Mouse (Mus musculus) CD4-positive, CD25-positive, alpha-beta regulatory T cell, adult 4 months (primary cell): ENCODE measurements around the gene Rps2. TPM values are rescaled to one million over a fixed set of nuclear protein-coding genes. Genes with fewer than 3 reads are reported as not detected.
A peak's percentile ranks its signal among the peaks of the same experiment; 100 is the strongest.
"Not testable (repeated sequence)": the region's sequence is repeated elsewhere in the genome, so short reads cannot be mapped to it uniquely, and the experiment has no call there.

ENCODE experiments used
- ATAC-seq: one replicate; pipeline ENCODE4 v1.8.0; 2017
- polyA plus RNA-seq, 2 experiments: library from polyadenylated mRNA; unstranded; fragments of 100-300 nt; shearing (Covaris generic); gene quantifications; one replicate each; pipeline ENCODE4 v1.2.1; 2017

The Rps2 gene
- polyA plus RNA-seq, 2 experiments from 2014 or later, result 608 to 780 TPM

DNA sequence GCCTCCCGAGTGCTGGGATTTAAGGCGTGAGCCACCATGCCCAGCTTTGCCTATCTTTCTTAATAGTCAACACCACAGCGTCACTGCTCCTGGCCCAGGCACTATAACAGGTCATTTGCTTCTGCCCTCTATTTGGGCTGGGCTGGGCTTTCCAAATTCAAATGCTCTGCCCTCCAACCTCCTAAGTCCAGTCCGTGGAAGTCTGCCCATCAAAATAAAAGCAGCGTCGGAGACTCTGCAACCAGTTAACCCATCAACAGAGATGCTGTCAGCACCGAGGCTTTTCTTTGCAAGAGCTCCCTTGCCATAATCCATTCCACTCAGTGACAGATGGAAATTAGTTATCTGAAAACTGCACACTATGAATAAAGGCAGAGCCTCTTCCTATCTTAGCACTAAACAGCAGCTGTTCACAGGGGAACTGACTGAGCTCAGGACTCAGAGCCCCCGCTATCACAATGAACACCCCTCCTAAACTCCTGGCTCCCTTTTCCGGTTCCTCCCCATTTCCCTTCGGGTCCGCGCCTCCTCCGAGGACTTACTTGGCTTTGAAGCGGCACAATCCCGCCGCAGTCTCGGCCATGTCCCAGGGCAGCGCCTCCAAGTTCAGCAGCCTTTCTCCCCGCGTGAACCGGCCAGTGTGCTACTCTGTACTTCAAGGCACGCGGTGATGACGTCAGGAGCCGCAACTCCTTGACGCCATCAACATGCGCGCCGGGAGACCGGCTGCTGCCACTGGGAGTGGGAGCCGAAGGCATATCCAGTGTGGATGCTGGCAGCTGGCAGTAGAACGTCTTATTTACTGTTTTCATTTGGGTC, 10.7 kb upstream of the Rps2 start, which contains the start of gene Tbl3:
TSS of gene Tbl3 (minus strand) at position 679 of the 819 bp plus-strand sequence.
- ATAC-seq, result peak; percentile 79

DNA sequence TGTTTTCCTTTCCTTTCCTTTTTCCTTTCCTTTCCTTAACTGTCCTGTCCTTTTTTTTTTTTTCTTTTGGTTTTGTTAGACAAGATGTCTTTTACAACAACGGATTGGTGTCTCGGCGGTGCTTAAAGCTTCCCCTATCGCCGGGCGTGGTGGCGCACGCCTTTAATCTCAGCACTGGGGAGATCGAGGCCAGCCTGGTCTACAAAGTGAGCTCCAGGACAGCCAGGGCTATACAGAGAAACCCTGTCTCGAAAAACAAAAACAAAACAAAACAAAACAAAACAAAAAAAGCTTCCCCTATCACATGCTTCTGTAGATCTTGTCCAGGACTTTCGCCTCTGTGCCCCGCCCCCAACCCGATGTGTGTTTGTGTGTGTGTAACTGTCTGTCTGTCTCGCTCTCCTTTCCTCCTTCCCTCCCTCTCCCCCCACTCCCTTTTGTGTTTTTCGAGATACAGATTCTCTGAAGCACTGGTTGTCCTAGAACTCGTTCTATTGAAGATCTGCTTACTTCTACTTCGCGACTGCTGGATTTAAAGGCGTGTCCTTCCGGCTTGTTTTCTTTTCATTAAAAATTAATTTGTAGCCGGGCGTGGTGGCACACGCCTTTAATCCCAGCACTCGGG, 10.0 kb upstream of the Rps2 start:
- peak; percentile 23 for ATAC-seq

DNA sequence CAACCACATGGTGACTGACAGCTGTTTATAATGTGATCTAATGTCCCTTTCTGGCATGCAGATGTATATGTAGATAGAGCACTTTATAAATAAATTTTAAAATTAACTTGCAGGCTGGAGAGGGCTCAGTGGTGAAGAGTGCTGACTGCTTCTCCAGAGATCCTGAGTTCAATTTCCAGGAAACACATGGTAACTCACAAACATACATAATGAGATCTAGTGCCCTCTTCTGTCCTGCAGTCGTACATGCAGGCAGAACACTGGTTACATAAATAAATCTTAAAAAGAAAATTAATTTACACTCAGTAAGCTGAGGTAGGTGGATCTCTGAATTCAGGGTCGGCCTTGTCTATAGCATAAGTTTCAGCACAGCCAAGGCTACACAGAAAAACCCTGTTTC, 9.3 kb upstream of the Rps2 start:
- peak; percentile 74 for ATAC-seq

DNA sequence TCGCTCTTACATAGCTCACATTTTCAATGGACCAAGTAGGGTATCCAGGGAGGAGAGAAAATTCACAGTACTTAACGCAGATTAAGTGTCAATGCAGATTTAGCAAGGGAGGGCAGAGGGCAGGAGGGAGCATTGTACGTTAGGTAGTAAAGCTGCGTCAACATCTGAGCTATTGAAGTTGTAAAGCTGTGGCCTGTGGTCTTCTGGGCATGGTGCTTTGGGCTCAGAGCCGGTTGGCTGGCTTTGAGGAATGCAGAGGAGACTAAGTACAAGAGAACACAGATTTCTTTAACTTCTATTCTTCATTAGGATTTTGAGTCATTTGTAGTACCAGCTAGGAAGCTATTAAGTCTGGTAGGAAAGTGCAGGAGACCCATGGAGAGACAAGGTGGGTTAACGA, 2.4 kb upstream of the Rps2 start:
- ATAC-seq, result no peak

DNA sequence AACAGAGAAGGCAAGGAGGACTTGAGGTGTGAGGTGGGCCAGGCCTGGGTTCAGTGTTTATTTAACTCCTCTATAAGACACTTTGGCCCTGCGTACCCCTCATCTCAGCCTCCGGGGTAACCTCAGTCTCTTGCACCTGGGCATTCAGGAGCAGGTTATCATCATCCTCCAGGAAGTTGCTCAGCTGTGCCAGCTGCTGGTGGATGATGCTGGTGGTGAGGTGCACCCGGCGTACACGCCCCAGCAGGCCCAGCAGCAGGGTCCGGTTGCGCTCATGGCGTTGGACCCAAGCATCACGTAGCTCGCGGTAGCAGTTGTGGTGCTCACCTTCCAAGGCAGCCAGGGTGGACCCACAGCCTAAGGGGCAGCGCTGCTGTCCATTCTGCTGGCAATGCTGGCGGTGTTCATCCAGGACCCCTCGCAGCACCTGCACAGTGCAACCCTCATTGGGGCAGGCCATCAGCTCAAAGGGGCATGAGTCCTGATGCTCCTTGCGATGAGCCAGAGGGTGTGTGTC, 1.7 kb upstream of the Rps2 start:
- ATAC-seq, result no peak

DNA sequence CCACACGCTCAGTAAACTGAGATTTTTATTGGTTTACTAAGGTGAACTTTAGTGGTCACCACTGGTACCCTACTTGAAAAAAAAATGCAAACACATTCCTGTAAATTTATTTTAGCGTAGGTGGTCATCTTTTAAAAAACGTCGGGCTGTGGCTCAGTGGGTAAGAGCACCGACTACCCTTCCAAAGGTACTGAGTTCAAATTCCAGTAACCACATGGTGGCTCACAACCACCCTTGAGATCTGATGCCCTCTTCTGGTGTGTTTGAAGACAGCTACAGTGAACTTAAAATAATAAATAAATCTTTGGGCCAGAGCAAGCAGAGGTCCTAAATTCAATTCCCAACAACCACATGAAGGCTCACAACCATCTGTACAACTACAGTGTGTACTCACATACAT, 1.0 kb downstream of the Rps2 start:
- ATAC-seq, result not testable (repeated sequence)

DNA sequence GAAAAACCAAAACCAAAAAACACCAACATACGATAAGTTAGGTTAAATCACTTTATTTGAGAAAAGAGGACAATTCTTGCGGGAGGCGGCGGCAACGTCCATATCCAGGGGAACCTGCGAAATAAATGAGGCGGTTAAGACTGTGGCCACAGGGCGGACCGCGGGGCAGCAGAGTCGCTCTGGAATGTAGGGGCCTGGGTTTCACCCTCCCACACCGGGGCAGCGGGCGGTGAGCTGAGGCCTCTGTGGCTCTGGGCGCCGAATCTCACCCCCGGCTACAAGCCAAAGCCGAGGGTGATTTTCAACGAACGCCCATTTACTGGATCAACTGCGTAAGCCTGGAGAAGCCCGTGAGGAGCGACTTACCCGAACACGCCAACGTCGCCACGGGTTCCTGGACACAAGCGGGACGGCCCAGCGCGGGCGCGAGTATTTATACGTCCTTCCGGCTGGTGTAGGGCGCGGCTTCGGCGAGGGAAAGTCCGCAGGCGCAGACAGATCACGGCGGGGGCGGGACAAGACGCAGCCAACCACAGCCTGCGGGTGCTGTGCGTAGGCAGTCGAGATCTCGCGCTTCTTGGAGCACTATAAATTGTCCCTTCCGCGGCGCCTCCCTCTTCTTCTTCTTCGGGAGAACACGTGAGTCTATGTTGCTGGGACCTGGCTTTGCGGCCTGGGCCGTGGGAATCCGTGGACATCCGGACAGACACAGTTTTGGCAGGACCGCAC, 1.7 kb downstream of the Rps2 start:
- ATAC-seq, result peak; percentile 90

DNA sequence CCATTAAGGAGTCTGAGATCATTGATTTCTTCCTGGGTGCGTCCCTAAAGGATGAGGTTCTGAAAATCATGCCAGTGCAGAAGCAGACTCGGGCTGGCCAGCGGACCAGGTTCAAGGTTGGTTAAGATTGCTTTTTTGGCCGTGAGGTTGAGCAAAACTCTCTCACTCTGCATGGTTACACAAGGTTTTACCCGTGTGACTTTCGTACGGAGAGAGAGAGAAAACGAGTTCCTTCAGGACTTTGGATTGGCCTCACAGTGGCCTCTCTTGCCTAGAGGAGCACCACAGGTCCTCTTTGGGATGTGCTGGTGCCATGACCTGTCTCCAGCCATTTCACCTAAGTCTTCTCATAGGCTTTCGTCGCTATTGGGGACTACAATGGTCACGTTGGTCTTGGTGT, 2.7 kb downstream of the Rps2 start:
- not testable (repeated sequence) for ATAC-seq

DNA sequence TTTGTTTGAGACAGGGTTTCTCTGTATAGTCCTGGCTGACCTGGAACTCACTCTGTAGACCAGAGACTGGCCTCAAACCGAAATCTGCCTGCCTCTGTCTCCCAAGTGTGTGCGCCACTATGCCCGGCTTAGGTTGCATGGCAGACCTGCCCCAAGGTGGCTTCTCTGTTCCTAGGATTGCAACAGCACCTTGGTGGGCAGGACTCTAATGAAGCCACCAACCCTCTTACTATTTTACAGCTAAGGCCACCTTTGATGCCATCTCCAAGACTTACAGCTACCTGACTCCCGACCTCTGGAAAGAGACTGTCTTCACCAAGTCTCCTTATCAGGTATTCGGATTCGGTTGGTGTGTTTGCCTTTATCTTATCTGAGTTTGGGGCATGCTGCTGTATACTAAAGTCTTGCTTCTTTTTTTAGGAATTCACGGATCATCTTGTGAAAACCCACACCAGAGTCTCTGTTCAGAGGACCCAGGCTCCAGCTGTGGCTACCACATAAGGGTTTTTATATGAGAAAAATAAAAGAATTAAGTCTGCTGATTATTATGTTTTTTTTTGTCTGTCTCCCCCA, 3.6 kb downstream of the Rps2 start:
- ATAC-seq, result not testable (repeated sequence)

DNA sequence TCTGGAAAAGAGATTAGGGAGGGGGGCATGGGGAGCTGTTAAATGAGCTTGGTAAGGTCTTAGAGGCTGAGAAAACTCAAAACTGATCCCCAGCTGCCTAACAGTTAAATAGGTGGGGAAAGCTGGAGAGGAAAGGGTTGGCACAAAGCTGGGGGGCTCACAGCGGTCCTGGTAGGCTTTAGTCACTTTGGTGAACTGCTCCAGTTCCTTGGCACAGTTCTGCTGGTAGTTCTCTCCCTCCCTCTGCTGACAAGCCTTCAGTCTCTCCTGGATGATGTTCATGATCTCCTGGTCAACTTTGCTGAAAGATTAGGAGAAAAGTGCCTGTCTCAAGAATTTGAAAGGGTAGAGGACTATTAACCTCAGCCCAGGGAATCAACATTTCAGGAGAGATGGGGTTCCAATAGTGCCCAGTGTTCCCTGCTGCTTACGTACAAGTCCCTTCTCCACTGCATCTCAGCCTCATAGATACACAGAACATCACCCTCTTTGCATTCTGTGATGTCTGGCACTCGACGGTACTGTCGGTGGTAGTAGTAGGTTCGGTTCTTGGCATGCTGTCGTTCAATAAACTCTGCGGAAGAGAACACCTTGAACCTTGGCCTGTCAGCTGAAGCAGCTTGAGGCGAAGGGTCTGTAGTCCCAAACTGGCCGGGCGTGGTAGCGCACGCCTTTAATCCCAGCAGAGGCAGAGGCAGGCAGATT, 4.5 kb downstream of the Rps2 start:
- ATAC-seq, result no peak

DNA sequence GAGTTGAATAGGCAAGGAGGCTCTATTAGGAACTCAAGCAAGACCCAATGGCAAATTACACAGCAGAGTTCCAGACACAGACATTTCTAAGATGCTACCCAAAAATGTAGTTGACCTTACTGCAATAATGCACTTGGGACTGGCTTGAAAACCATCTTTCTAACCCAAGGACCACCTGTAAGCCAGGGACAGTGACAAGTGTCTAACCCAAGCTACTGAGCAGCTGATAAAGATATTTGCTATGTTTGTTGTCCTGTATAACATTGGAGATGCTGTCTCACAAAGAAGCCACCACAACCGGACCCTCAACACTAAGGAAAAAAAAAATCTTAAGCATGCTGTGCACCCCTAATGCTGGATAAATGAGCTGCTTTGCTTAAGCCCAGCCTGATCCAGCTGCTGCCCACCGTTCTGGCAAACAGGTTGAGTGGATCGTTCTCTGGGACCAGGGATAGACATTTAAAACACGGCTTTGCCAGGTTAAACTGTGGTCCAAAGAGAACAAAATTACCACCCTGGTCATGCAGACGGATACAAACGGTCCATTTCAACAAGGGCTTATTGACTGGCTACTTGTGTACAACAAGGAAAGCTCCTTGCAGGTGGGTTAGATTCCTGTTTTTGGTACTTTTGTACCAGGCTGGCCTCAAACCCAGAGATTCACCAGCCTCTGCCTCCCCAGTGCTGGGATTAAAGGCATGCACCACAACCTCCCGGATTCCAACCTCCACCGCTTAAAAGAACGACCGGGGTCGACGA, 5.4 kb downstream of the Rps2 start:
- ATAC-seq, result no peak

DNA sequence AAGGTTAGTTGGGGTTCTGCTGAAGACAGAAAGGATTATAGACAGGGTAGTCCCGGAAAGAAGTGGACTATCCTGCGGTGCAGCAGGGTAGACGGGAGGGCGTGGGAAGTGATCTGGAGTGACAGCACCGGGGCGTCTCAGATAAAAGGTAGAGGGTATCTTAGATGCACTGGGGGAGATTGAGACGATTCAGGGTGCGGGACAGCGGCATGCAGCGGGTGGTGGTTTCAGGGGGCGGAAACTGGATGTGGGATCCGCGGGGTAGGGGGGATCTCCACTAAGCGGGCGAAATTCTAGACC, 5.9 kb downstream of the Rps2 start:
- peak; percentile 11 for ATAC-seq

DNA sequence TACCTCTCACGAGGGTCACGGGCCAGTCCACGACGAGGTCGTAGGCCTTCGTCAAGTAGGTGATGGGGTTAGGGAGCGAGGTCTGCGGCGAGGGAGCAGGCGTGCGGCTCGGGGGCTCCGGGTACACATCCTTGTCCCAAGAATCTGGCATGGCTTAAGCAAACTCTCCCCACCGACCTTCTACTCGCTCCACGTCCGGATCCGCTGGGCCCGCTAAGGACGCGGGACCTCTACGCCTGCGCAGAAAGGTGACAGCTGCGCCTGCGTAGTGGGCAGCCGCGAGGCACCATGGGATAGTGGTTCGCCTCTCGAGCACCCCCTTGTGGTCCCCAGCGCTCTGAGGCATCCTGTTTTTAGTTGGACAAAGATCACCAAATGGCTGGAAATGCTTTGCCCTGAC, 6.3 kb downstream of the Rps2 start, which contains the start of gene Ndufb10:
TSS of gene Ndufb10 (minus strand) at position 295 of the 400 bp plus-strand sequence.
- peak; percentile 50 for ATAC-seq

DNA sequence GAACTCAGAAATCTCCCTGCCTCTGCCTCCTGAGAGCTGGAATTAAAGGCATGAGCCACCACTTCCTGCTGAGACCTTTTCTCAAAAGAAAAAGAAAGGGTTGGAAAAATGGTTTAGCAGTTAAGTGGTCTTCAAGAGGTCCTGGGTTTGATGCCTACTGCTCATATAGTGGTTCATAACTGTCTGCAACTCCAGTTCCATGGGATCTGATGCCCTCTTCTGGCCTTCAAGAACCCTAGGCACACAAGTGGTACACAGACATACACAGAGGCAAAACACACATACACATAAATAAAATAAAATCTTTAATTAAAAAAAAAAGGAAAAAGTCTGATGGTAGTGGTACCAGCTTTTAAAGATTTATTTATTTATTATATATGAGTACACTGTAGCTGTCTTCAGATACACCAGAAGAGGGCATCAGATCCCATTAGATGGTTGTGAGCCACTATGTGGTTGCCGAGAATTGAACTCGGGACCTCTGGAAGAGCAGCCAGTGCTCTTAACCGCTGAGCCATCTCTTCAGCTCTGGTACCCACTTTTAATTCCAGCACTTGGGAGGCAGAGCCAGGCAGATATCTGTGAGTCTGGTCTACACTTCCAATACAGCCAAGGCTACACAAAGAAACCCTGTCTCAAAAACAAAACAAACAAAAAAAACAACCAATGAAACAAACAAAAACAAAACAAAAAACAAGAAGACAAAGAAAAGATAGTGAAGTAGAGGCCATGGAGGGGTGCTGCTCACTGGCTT, 7.9 kb downstream of the Rps2 start:
- no peak for ATAC-seq

DNA sequence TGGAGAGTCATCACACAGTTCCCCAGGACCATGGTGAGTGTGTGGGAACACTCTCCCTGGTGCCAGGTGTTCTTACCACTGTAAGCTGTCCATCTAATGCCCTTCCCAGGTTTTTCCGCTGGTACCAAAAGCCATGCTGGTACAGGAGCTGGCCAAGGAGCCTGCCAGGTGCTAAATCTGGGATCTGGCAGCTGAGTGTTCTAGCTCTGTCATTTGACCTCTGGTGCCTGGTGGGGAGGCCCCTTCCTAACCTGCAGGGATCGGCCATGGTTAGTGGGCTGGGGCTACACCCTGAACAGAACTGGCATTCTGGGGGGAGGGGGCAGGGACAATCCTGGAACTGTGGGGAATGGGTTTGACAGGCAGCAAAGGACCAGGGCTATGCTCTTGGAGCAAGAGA, 9.7 kb downstream of the Rps2 start, which contains the start of gene Rpl3l:
TSS of gene Rpl3l (plus strand) at position 203 of the 400 bp plus-strand sequence.
- no peak for ATAC-seq

DNA sequence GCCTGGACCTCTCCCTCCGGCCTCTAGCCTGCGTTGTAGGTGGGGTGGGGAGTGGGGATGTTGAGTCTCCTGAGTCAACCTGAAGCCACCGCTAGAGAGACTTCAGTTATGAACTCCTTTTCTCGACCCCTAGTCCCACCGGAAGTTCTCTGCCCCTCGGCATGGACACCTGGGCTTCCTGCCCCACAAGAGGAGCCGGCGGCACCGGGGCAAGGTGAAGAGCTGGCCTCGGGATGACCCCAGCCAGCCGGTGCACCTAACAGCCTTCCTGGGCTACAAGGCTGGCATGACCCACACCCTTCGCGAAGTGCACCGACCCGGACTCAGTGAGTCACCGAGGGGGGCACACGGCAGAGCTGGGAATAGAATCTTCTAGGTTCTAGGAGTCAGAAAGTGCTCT, 10.3 kb downstream of the Rps2 start:
- ATAC-seq, result no peak

DNA sequence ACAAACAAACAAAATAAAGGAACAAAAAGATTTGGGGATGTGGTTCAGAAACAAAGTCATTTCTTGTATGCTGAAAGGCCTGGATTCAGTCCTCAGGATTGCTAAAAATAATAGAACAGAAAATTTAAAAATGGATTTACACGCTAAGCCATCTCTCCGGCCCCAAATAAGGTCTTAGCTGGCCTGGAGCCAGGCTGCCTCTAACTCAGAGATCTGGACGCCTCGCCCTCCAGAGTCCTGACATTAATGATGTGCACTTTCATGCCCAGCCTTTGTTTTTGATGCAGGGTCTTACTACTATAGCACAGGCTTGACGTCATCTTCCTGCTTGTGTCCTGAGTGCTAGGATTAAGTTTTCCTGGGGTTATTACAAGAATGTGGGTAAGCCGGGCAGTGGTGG, 11.2 kb downstream of the Rps2 start:
- no peak for ATAC-seq

DNA sequence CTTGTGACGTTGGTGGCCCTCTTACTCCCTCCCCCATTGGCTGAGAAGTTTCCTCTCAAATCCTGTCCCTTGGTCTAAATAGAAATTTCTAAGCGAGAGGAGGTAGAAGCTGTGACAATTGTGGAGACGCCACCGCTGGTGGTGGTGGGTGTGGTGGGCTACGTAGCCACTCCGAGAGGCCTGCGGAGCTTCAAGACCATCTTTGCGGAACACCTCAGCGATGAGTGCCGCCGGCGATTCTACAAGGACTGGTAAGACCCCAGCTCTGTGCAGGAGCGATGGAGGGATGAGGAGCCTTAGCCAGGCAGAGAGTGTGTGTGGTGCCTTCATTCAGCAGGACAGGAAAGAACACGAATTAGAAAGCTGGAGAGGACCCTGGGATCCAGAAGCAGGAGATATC, 12.9 kb downstream of the Rps2 start:
- ATAC-seq, result no peak

DNA sequence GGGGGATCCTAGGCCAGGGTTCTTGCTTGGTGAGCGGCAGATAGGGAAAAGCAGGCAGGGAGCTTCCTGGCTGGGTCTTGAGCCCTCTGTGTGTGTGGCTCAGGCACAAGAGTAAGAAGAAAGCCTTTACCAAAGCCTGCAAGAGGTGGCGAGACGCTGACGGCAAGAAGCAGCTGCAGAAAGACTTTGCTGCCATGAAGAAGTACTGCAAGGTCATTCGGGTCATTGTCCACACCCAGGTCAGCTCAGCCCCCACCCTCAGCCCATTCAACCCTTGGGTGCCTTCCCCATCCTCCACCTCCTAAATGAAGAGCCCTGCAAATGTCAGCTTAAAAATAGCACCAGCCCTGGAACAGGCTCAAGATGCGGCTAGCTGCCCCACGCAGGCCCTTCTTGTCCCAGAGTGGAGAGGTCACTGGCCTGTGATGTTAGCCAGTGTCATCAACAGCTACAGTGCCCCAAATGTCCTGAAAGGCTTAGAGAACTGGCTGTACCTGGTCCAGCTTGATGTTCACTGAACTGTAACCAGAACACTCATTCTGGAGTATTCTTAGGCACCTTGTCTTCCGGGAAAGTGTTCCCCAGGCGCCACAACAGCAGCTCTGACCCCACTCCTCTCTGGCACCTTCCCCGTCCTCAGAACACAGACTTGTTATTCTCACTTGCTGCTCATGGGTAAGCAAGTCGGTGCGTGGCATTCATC, 14.5 kb downstream of the Rps2 start:
- ATAC-seq, result no peak

DNA sequence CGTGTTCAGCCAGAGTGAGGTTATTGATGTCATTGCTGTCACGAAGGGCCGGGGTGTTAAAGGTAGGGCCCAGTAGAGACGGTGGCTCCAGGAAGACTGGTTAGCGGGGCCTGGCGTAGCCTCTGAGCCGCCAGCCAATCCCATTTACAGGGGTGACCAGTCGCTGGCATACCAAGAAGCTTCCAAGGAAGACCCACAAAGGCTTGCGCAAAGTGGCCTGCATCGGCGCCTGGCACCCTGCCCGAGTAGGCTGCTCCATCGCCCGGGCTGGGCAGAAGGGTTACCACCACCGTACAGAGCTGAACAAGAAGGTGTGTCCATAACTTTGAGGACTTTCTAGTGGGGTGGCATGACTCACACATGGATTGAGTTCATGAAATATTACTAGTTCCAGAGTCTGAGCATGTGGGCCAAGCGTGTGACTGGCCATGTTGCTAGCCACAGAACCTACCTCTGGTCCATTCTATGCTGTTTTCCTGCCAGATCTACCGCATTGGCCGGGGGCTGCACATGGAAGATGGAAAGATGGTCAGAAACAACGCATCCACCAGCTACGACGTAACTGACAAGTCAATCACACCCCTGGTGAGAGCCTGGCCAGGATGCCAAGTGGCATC, 15.6 kb downstream of the Rps2 start:
- no peak for ATAC-seq
